Mouse (Mus musculus) small intestine, adult 2 months (tissue): ENCODE results near the gene Gm26938.

ENCODE experiments used
- CTCF ChIP-seq: fragments of 200-500 bp; IDR thresholded peaks from 2 replicates; pipeline ENCODE4 v1.5.1; 2012; ENCODE audit warnings: low read depth, mild to moderate bottlenecking, control low read depth, inconsistent platforms, low read length, moderate library complexity, mixed read lengths; ENCODE audit not compliant: insufficient replicate concordance, insufficient read length; ENCODE audit errors: extremely low read depth
- POLR2A ChIP-seq: fragments of 200-500 bp; IDR thresholded peaks from 2 replicates; pipeline ENCODE4 v1.6.1; 2012; ENCODE audit warnings: low read depth, mild to moderate bottlenecking, control low read depth, inconsistent platforms, low read length, moderate library complexity

DNA sequence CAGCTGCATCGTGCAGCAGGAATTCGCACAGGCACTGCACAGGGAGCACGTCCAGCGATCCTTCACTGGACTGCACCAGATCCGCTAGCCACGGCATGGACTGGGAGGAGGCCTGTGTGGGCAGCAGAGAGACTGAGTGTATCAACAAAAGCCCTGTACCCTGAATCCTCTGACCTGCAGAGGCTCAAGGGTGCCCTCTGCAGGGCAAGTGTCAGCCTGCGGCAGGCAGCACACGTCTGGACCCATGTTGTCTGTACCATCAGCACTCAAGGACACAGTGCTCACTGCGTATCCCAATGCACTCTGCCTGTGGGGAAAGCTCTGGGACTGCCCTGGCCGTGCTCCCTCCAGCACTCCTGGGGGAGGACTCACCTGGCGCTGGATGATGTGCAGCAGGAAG, 61.9 kb downstream of the Gm26938 start:
- TF ChIP-seq POLR2A (no peak), CTCF (peak; percentile 45; the same call in 1 of the 2 replicates)
